Mouse (Mus musculus) NIH3T3 (cell line): Measurements from ENCODE around the gene Mybpc2.

ENCODE experiments used
- DNase-seq: peaks from one replicate; pipeline ENCODE4 v3.0.0-alpha.2; 2012; ENCODE audit warnings: low read depth

Mybpc2 gene

GRCm38 (mm10) chr7:44524502-44524901, at the start of gene Mybpc2:
Gene Mybpc2, minus strand, starts transcription at chr7:44524656.
- peak; percentile 28 for DNase-seq

GRCm38 (mm10) chr7:44572956-44573484, 48.6 kb upstream of the Mybpc2 start:
- DNase-seq = no peak

GRCm38 (mm10) chr7:44572213-44572701, 47.8 kb upstream of the Mybpc2 start, which contains the start of gene Napsa:
Gene Napsa, plus strand, starts transcription at chr7:44572380.
- no peak for DNase-seq

GRCm38 (mm10) chr7:44571811-44572210, 47.4 kb upstream of the Mybpc2 start:
- DNase-seq = no peak

DNA sequence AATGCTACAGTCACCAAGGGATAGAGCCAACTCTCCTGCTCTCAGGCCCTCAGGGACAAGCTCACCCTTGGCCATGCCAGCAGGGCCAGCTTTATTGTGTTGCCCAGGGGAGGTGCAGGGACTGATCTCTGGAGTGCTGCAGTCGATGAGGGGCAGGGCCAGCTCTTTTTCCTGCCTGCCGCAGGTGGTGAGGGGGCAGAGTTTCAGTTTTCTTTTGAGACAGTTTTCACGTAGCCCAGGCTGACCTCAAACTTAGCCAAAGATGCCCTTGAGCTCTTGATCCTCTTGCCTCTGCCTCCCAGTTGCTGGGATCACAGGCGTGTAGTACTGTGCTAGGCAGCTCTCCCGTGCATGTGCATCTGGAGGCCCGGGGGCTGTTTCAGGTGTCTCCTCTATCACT, 46.5 kb upstream of the Mybpc2 start:
- DNase-seq = no peak

DNA sequence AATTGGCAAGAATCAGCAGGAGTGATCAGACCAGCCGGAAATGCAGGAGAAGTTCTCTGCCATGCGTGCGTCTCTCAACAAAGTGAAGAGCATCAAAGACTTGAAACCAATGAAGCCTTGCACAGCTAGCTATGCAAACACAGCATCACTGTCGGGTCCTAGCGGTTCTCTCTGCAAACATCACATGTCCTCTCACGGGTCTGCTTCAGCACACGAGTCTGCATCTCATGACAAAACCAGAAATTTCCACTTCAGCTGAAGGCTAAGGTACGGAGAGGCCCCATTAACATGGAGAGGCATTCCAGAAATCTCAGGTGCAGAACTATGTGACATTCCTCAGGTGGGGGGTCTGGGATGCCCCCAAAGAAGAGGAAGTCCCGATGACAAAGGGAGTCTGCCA, 44.3 kb upstream of the Mybpc2 start:
- DNase-seq = no peak

GRCm38 (mm10) chr7:44565414-44565813, 41.0 kb upstream of the Mybpc2 start:
- DNase-seq = no peak

GRCm38 (mm10) chr7:44564486-44564885, 40.0 kb upstream of the Mybpc2 start:
- DNase-seq = no peak

- DNase-seq = no peak
Observed at GRCm38 (mm10) chr7:44563284-44563683, 38.8 kb upstream of the Mybpc2 start.

GRCm38 (mm10) chr7:44560435-44561400, 36.3 kb upstream of the Mybpc2 start:
- peak; percentile 93 for DNase-seq

DNA sequence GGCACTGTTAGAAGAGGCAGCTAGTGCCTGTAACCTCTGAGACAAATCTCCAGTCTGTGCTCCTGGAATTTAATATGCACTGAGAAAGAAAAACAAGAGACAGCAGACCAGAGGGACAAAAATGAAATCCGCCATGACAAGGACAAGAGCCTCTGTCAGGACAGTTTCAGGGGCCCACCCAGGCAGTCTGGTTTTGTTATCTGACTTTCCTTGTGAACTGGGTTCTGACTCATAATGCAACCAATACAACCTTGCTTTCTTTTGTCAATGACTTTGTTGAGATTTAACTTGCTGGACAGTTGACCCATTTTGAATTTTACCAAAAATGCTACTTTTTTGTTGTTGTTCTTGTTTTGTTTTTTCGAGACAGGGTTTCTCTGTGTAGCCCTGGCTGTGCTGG, 33.2 kb upstream of the Mybpc2 start:
- DNase-seq = no peak

GRCm38 (mm10) chr7:44553826-44554225, 29.4 kb upstream of the Mybpc2 start, which contains the start of gene Nr1h2:
Gene Nr1h2, minus strand, starts transcription at chr7:44553951.
- DNase-seq = peak; percentile 97

- peak; percentile 98 for DNase-seq
Observed at GRCm38 (mm10) chr7:44553196-44553764, 28.8 kb upstream of the Mybpc2 start.

DNA sequence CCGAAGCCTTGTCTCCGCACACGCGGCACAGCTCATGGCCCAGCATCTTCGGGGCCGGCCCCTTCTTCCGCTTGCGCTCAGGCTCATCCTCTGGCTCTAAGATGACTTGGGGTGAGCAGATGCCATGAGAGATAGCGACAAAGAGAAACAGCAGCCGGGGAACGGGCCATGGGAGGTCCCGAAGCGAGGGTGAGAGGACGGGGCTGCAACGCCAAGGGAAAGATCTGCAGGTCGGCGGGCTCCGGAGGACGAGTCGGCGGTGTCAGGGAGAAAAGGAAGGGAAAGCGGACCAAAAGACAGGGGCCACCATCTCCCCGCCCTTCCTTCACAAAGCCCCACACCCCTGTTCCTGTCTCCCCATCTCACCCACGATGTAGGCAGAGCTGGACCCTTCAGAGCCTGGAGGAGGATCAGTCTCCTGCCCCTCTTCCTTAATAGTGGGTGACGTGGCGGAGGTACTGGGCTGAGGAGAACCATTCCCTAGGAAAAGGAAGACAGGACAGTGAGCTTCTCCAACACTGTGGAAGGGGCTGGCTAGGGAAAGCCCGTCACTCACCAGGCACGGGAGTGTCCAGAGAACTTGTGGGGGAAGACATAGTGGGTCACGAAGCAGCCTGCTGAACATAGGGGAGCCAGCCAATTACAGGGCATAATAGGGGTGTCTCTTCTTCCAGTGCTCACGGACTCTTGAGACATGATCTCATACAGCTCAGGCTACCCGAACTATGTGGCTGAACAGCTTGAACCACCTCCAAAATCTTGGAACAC, 27.9 kb upstream of the Mybpc2 start:
- DNase-seq = no peak

DNA sequence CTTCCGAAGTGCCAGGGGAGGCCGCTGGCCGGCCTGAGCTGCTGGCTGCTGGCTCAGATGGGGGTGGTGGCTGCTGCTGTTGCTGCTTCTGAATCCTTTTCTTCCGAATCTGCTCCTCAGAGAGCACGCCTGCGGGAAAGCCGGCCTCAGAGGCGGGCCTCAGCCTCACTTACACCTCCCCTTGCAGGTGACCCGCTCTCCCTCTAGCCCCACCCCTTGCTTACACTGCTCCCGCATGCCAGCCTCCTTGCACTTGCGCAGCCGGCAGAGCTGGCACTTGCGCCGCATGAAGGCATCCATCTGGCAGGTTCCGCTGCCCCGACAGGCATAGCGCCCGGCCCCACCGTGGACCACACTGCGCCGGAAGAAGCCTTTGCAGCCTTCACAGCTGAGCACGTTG, 27.3 kb upstream of the Mybpc2 start:
- no peak for DNase-seq

DNA sequence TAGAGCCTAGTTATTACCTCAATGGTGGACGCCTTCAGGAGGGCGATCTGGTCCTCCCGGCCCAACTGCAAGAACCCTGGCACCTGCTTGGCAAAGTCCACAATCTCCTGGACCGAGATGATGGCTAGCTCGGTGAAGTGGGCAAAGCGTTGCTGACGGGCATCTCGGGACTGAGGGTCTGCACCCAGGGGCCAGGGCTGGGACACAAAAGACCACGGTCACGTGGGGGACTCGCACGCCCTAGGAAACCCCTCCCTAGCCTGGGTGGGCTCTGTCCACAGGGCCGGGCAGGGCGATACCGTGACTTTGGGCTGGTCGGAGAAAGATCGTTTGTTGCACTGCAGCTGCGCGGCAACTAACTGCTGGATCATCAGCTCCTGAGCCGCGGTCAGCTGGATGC, 26.8 kb upstream of the Mybpc2 start:
- no peak for DNase-seq

DNA sequence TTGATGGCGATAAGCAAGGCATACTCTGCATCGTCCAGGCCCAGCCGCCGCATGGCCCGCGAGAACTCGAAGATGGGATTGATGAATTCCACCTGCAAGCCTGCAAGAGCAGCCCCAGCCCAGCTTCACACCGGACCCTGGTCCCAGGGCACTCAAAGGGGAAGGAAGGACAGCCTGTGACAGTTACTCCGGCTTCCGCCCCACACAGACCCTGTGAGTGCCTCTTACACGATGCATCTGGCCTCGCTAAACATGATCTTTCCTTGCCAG, 25.9 kb upstream of the Mybpc2 start:
- DNase-seq = no peak

DNA sequence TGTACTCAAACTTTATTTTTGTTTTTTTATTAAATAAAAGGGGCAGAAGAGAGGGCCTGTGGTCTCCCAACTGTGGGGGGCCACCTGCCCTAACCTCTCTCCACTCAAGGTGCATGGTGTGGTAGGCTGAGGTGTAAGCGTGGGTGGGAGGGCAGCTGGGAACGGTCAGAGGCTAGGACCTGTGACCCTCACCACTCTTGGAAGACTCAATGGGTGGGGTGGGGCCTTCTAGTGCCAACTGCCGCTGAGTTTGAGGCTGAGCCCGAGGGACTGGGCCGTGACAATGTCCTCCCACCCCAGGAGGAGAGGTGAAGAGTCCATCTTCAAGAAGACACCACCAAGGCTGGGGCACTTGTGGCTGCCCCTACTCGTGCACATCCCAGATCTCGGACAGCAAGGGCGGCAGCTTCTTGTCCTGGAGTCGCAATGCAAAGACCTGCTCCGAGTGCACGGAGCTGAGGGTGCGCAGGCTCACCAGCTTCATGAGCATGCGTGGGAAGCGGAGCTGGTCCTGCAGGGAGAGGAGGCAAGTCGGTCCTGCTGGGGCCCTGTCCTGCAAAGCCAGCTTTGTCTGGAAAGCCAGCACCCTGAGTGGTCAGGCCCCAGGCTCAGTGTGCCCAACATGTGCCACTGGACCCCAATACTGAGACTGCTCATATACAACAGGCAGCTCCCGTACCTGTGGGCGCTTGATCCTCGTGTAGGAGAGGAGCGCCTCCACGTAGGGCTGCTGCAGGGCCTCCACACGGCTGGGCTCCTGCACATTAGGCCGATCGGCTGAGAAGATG, 25.4 kb upstream of the Mybpc2 start:
- no peak for DNase-seq

- DNase-seq = peak; percentile 100
Observed at GRCm38 (mm10) chr7:44548497-44549087, 24.1 kb upstream of the Mybpc2 start, which contains the start of gene Pold1. Gene Pold1, minus strand, starts transcription at chr7:44548849.

DNA sequence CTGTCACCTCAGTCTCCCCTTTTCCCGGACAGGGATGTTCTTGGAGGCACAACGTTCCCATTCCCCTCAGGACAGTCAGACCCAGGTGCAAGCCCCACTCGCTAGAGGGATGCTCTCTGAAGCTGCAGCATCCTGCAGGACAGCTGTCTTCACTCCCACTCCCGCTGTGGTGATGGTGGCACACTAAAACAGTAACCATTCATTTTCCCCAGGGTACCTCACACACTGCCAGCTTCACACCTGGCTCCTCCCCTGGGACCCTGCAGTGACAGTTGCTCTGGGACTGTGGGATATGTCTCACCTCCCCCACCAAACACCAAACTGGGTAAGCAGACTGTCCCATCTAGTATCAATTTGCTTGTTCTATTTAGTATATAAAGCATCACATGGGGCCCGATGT, 23.3 kb upstream of the Mybpc2 start:
- no peak for DNase-seq

GRCm38 (mm10) chr7:44547041-44547440, 22.6 kb upstream of the Mybpc2 start:
- DNase-seq = no peak
